Mouse (Mus musculus) hindbrain, embryonic 13.5 days (tissue): ENCODE results near the gene Jtb. TPM values are rescaled to one million over a fixed set of nuclear protein-coding genes. Genes with fewer than 3 reads are reported as not detected.

Experiments
- ATAC-seq: fragments of 200-750 bp; cut with Nextera tagmentation; 2 replicates; pipeline ENCODE4 v1.8.0; 2017; ENCODE audit warnings: moderate TSS enrichment; ENCODE audit not compliant: low FRiP score
- H3K27ac ChIP-seq: fragments of 300-500 bp; sonication (generic); 2 replicates; pipeline ENCODE4 v1.5.1; 2015; ENCODE audit warnings: inconsistent platforms, mild to moderate bottlenecking, moderate library complexity
- H3K27me3 ChIP-seq: fragments of 300-500 bp; sonication (generic); 2 replicates; pipeline ENCODE4 v1.6.1; 2015; ENCODE audit warnings: mild to moderate bottlenecking, inconsistent platforms
- H3K36me3 ChIP-seq: fragments of 300-500 bp; sonication (generic); 2 replicates; pipeline ENCODE4 v1.6.1; 2015; ENCODE audit warnings: mild to moderate bottlenecking, inconsistent platforms
- H3K4me1 ChIP-seq: fragments of 300-500 bp; sonication (generic); replicated peaks from 2 replicates; pipeline ENCODE4 v1.6.1; 2015; ENCODE audit warnings: inconsistent platforms
- H3K4me2 ChIP-seq: fragments of 300-500 bp; sonication (generic); 2 replicates; pipeline ENCODE4 v1.6.1; 2015; ENCODE audit warnings: inconsistent platforms, mild to moderate bottlenecking, moderate library complexity
- H3K4me3 ChIP-seq: fragments of 300-500 bp; sonication (generic); 2 replicates; pipeline ENCODE4 v1.5.1; 2015; ENCODE audit warnings: mild to moderate bottlenecking, inconsistent platforms
- H3K9ac ChIP-seq: fragments of 300-500 bp; sonication (generic); 2 replicates; pipeline ENCODE4 v1.6.1; 2015; ENCODE audit warnings: mild to moderate bottlenecking, inconsistent platforms
- H3K9me3 ChIP-seq: fragments of 300-500 bp; sonication (generic); 2 replicates; pipeline ENCODE4 v1.6.1; 2016; ENCODE audit warnings: inconsistent platforms
- WGBS: fragments of 180-500 bp; shearing (Covaris S2); methylation state at CpG from one replicate; pipeline ENCODE4 v1.1.7; 2015; 5-methylcytosine and 5-hydroxymethylcytosine counted together
- polyA plus RNA-seq: library from polyadenylated mRNA; unstranded; fragments of >200 nt; fragmentation: Nextera tagmentation; extraction: Ambion mirVana; gene quantifications from 2 replicates; pipeline ENCODE4 v1.2.1, GENCODE M21; 2015

The Jtb gene
- polyA plus RNA-seq, 1 experiment from 2014 or later = 96.1 TPM

DNA sequence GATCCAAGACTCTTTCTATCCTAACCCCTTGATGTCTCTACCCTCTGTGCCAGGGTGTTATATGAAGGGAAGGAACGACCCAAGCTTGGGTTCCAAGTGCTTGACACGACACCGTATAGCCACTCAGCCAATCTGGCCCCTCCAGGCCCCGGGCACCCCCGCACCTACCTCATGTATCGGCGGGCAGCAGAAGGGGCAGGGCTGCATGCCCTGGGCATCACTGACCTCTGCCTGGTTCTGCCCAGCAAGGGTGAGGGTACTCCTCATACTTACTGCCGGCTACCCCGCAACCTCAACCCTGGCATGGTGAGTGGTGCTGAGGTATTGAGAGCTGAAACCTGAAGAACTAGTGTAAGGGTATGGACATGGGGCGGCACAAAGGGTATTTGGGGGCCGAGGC, 36.8 kb downstream of the Jtb start:
- H3K4me2 ChIP-seq = no peak overlapping the region

DNA sequence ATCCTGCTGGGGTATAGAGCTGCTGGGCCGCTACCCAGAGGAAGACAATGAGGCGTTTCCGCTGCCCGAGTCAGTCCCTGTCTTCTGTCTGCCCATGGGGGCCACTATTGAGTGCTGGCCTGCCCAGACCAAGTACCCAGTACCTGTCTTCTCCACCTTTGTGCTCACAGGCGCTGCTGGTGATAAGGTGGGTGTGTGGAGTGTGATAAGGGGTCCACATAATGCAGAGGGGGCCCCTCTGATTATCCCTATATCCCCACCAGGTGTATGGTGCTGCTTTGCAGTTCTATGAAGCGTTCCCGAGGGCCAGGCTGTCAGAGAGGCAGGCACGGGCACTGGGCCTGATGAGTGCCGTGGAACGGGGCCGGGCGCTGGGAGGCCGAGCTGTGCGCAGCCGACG, 37.6 kb downstream of the Jtb start:
- ATAC-seq = no peak
- WGBS = 90% methylated on average over 16 of the region's 16 CpGs

More for the DNA sequence above, 36.8 kb downstream of the Jtb start:
- WGBS = 95% methylated on average over 11 of the region's 11 CpGs
- peaks cover 14% of the 10 kb centered on the region for H3K4me1 ChIP-seq
- ATAC-seq = no peak
- H3K4me3 ChIP-seq = no peak overlapping the region
- H3K9me3 ChIP-seq = no peaks in the 10 kb centered on the region
- peaks cover 34% of the 10 kb centered on the region for H3K36me3 ChIP-seq
- no peak overlapping the region for H3K9ac ChIP-seq
- no peak overlapping the region for H3K27ac ChIP-seq
- no peaks in the 10 kb centered on the region for H3K27me3 ChIP-seq

DNA sequence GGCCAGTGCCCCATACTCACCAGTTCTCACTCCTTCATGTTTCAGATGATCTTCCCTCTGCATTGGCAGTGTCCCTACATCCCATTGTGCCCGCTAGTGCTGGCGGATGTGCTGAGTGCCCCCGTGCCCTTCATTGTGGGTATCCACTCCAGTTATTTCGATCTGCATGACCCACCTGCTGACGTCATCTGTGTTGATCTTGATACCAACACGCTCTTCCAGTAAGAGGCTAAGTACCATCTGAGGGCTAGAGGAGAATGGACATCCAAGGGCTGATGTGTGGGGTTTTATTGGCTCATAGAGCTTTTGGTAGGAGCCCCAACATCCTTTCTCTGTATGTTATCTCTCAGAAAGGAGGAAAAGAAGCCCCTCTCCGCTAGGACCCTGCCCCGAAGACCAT, 39.4 kb downstream of the Jtb start:
- Histone ChIP-seq H3K9ac (no peak overlapping the region), H3K27me3 (no peaks in the 10 kb centered on the region), H3K36me3 (peaks cover 49% of the 10 kb centered on the region), H3K4me2 (no peak overlapping the region), H3K27ac (no peak overlapping the region), H3K4me1 (peaks cover 9% of the 10 kb centered on the region), H3K9me3 (no peaks in the 10 kb centered on the region), H3K4me3 (no peak overlapping the region)
- no peak for ATAC-seq
- WGBS = 97% methylated on average over 8 of the region's 8 CpGs

More for the DNA sequence above, 37.6 kb downstream of the Jtb start:
- no peaks in the 10 kb centered on the region for H3K9me3 ChIP-seq
- H3K9ac ChIP-seq = no peak overlapping the region
- peaks cover 36% of the 10 kb centered on the region for H3K36me3 ChIP-seq
- peaks cover 14% of the 10 kb centered on the region for H3K4me1 ChIP-seq
- no peak overlapping the region for H3K27ac ChIP-seq
- no peak overlapping the region for H3K4me2 ChIP-seq
- no peak overlapping the region for H3K4me3 ChIP-seq
- H3K27me3 ChIP-seq = no peaks in the 10 kb centered on the region

DNA sequence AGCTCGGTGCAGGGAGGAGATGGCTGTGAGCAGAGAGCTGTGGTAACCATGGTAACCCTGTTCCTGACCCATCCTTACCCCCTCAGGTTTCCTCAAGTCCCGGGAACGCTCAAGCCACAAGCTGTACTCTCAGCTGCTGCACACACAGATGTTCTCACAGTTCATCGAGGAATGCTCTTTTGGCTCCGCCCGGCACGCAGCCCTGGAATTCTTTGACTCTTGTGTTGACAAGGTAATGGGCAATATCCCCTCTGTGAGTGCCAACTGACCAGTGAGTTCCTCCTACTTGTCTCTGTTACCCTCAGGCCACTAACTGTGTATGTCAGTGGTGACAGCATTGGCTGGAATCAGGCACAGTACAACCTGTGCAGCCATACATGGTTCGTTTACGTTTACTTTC, 40.8 kb downstream of the Jtb start:
- no peak overlapping the region for H3K27ac ChIP-seq
- ATAC-seq = no peak
- no peaks in the 10 kb centered on the region for H3K27me3 ChIP-seq
- WGBS = 72% methylated on average over 9 of the region's 9 CpGs
- H3K36me3 ChIP-seq = peaks cover 62% of the 10 kb centered on the region
- no peaks in the 10 kb centered on the region for H3K4me1 ChIP-seq
- no peak overlapping the region for H3K4me2 ChIP-seq
- H3K4me3 ChIP-seq = no peak overlapping the region
- no peaks in the 10 kb centered on the region for H3K9me3 ChIP-seq
- H3K9ac ChIP-seq = no peak overlapping the region

DNA sequence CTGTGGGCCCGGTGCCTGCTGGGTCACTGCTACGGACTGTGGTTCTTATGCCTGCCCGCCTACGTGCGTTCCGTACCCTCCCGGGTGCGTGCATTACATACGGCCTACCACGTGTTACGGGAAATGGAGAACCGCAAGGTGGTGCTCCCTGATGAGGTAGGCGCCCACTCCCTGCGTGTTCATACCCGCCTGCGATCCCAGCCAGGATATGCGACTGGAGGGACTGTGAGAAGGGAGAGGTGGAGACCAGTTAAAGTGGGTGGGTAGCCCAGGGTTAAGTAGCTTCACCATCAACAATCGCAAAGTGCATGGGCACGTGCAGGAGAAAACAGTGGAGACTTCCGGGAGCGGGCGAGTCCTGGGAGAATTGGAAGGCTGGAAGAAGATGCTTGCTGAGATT, 42.5 kb downstream of the Jtb start:
- Histone ChIP-seq H3K27me3 (no peaks in the 10 kb centered on the region), H3K4me2 (no peak overlapping the region), H3K9ac (no peak overlapping the region), H3K9me3 (no peaks in the 10 kb centered on the region), H3K27ac (no peak overlapping the region), H3K36me3 (peaks cover 78% of the 10 kb centered on the region), H3K4me3 (no peak overlapping the region), H3K4me1 (no peaks in the 10 kb centered on the region)
- no peak for ATAC-seq
- 93% methylated on average over 22 of the region's 22 CpGs for WGBS

DNA sequence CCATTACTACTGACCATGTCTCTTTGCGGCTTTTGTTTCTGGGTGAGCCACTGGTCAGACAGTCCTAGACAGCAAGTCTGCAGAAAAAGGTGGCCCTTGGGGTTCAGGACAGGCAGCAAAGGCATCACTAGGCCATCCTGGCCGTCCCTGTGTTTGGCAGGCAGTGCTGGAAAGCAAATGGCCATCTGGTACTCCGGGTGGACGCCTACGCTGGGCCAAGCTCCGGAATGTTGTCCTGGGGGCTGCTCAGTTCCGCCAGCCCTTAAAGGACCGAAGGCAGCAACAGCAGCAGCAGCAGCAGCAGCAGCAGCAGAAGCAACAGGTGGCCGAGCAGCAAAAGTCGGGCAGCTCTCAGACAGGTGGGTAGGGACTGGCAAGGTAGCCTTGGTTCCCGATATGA, 43.9 kb downstream of the Jtb start:
- Histone ChIP-seq H3K4me3 (no peak overlapping the region), H3K27me3 (no peaks in the 10 kb centered on the region), H3K4me1 (no peaks in the 10 kb centered on the region), H3K9ac (no peak overlapping the region), H3K4me2 (no peak overlapping the region), H3K36me3 (peaks cover 84% of the 10 kb centered on the region), H3K9me3 (no peaks in the 10 kb centered on the region), H3K27ac (no peak overlapping the region)
- 93% methylated on average over 11 of the region's 11 CpGs for WGBS
- no peak for ATAC-seq

DNA sequence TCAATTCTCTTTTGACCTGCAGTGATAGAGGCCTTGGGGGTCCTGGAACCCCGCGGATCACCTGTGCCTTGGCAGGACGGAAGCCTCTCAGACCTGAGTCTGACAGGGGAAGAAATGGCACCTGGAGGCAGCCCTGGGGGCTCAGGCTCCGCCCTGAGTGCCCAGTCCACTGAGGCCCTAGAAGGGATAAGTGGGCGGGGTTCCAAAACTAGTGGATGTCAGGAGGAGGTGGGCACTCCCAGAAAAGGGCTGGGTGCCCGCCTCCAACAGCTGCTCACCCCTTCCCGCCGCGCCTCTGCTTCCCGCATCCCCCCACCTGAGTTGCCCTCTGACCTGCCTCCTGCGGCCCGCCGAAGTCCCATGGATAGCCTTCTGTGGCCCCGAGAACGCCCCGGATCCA, 45.5 kb downstream of the Jtb start:
- H3K4me3 ChIP-seq = no peak overlapping the region
- H3K9me3 ChIP-seq = no peaks in the 10 kb centered on the region
- H3K27me3 ChIP-seq = no peaks in the 10 kb centered on the region
- no peak overlapping the region for H3K4me2 ChIP-seq
- no peak overlapping the region for H3K27ac ChIP-seq
- WGBS = 48% methylated on average over 13 of the region's 16 CpGs
- no peak for ATAC-seq
- no peaks in the 10 kb centered on the region for H3K4me1 ChIP-seq
- no peak overlapping the region for H3K9ac ChIP-seq
- H3K36me3 ChIP-seq = peaks cover 87% of the 10 kb centered on the region

DNA sequence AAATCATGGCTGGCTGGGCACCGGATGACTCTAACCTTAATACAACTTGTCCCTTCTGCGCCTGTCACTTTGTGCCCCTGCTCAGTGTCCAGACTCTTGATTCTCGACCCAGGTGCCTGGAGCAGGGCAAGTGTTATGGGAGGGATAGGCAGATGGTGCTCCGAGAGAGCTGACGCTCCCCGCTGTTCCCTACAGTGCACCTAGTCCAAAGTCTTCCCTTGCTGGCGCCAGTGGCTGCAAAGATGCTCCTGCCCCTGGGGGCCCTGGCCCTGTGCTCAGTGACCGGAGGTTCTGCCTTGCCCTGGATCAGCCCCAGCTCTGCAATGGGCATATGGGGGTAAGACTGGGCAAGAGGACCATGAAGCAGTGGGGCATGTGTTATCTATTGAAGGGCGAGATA, 46.4 kb downstream of the Jtb start:
- no peak overlapping the region for H3K9ac ChIP-seq
- ATAC-seq = no peak
- no peak overlapping the region for H3K27ac ChIP-seq
- H3K4me1 ChIP-seq = no peaks in the 10 kb centered on the region
- no peak overlapping the region for H3K4me2 ChIP-seq
- H3K36me3 ChIP-seq = peaks cover 79% of the 10 kb centered on the region
- WGBS = 92% methylated on average over 9 of the region's 9 CpGs
- H3K9me3 ChIP-seq = no peaks in the 10 kb centered on the region
- H3K4me3 ChIP-seq = no peak overlapping the region
- no peaks in the 10 kb centered on the region for H3K27me3 ChIP-seq

DNA sequence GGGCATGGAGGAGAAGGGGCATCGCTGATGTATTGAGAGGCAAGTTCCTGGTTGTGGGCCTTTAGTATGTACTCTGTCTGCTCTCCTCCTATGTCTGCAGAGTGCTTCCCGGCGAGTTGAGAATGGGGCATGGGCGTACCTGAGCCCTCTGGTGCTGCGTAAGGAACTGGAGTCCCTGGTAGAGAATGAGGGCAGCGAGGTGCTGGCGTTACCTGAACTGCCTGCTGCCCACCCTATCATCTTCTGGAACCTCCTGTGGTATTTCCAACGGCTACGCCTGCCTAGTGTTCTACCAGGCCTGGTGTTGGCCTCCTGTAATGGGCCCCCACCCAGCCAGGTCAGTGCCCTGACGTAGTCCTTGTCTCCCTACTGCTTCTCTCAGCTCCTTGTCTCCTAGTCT, 46.8 kb downstream of the Jtb start:
- H3K9ac ChIP-seq = no peak overlapping the region

DNA sequence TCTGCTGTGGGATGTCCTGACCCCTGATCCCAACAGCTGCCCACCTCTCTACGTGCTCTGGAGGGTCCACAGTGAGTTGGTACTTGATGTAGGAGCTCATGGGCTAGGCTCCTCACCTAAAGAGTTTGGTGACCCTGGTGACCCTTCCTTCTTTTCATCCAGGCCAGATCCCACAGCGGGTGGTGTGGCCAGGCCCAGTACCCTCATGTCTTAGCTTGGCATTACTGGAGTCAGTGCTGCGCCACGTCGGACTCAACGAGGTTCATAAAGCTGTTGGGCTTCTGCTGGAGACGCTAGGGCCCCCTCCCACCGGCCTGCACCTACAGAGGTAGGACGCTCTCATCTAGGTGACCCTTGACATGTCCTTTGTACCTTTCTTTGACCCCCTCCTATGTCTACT, 47.8 kb downstream of the Jtb start:
- Histone ChIP-seq H3K36me3 (peaks cover 65% of the 10 kb centered on the region), H3K4me3 (no peak overlapping the region), H3K4me1 (no peaks in the 10 kb centered on the region), H3K27me3 (no peaks in the 10 kb centered on the region), H3K9me3 (no peaks in the 10 kb centered on the region), H3K9ac (no peak overlapping the region), H3K4me2 (no peak overlapping the region), H3K27ac (no peak overlapping the region)
- no peak for ATAC-seq
- WGBS = 95% methylated on average over 9 of the region's 9 CpGs

More for the DNA sequence above, 46.8 kb downstream of the Jtb start:
- H3K27me3 ChIP-seq = no peaks in the 10 kb centered on the region
- peaks cover 75% of the 10 kb centered on the region for H3K36me3 ChIP-seq
- 94% methylated on average over 10 of the region's 10 CpGs for WGBS
- no peaks in the 10 kb centered on the region for H3K4me1 ChIP-seq
- H3K4me2 ChIP-seq = no peak overlapping the region
- no peaks in the 10 kb centered on the region for H3K9me3 ChIP-seq
- no peak for ATAC-seq
- no peak overlapping the region for H3K4me3 ChIP-seq
- H3K27ac ChIP-seq = no peak overlapping the region

DNA sequence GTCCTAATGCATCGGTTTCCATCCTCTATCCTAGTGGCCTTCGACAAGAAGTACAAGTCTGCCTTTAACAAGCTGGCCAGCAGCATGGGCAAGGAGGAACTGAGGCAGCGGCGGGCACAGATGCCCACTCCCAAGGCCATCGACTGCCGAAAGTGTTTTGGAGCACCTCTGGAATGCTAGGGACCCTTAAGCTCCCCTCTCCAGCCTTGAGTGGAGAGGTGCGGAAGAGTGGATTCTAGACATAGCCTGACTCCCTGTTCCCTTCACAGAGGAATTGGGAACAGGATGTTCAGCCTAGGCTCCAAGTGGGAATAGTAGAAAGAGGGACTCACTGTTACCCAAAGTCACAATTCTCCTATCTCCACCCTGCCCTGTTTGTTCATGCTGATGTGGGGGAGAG, 48.3 kb downstream of the Jtb start:
- Histone ChIP-seq H3K27ac (no peak overlapping the region), H3K9me3 (no peaks in the 10 kb centered on the region), H3K4me3 (no peak overlapping the region), H3K27me3 (no peaks in the 10 kb centered on the region), H3K4me1 (no peaks in the 10 kb centered on the region), H3K36me3 (peaks cover 63% of the 10 kb centered on the region), H3K4me2 (no peak overlapping the region), H3K9ac (no peak overlapping the region)
- WGBS = 93% methylated on average over 7 of the region's 7 CpGs
- no peak for ATAC-seq

DNA sequence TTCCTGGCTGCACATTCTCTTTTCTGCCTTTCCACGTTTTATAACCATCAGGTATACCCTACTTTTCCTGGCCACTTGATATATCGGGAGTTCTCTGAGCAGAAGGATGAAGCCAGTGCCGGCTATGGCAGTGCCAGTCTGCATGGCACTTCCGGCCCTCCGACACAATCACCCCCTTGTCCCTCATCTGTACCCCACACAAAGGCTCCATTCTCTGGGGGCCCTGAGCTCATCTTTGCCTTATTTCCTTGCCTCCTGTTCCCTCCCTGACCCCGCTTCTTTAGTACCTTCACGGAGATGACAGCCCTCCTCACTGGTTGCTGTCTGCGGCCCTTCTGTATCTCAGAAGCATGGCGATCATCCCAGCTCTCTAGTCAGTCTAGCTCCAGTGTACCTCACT, 49.3 kb downstream of the Jtb start:
- Histone ChIP-seq H3K4me1 (no peaks in the 10 kb centered on the region), H3K27ac (no peak overlapping the region), H3K4me3 (no peak overlapping the region), H3K4me2 (no peak overlapping the region), H3K36me3 (peaks cover 54% of the 10 kb centered on the region), H3K9me3 (no peaks in the 10 kb centered on the region), H3K9ac (no peak overlapping the region), H3K27me3 (no peaks in the 10 kb centered on the region)
- ATAC-seq = no peak
- 85% methylated on average over 9 of the region's 9 CpGs for WGBS

DNA sequence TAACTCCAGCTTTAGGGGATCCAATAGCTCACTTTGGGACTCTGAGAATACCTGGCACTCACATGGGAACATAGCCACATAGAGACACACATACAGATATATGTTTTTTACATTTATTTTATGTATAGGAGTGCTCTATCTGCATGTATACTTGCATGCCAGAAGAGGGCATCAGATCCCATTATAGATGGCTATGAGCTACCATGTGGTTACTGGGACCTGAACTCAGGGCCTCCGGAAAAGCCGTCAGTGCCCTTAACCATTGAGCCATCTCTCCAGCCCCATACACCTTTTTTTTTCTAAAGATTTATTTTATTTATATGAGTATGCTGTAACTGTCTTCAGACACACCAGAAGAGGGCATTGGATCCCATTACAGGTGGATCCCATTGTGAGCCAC, 52.8 kb downstream of the Jtb start:
- 97% methylated on average over 2 of the region's 2 CpGs for WGBS
- Histone ChIP-seq H3K27me3 (no peaks in the 10 kb centered on the region), H3K4me2 (no peak overlapping the region), H3K27ac (no peak overlapping the region), H3K9me3 (no peaks in the 10 kb centered on the region), H3K4me3 (no peak overlapping the region), H3K9ac (no peak overlapping the region), H3K4me1 (no peaks in the 10 kb centered on the region), H3K36me3 (peaks cover 21% of the 10 kb centered on the region)
- no peak for ATAC-seq
